ENCODE assay signal across 23 mouse cellular contexts in the genomic region with DNA sequence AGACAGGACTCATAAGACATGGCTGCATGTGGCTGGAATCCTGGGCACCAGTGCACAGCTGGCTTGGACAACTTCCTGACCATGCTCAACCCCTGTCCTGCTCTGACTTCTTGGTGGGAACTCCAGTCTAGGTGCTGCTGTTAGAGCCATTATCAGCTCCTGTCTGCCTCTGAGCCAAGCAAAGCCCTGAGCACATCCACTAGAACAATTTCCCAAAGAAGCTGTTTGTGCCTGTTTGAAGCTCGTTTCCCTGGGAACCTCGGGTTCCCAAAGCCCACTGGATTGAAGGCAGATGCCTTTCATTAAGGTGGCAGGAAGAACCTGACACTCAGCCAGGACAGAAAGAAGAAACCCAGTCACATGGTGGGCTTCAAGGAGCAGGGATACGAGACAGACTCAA. TPM values are rescaled to one million over a fixed set of nuclear protein-coding genes. Genes with fewer than 3 reads are reported as not detected.
A peak's percentile ranks its signal among the peaks of the same experiment; 100 is the strongest.
DNase-seq lines count a peak whose midpoint lies in the region; ATAC-seq lines count a peak whose summit lies in the region.
"Had no signal": no experiment of that assay in that cellular context is flagged by ENCODE, and none has a peak within 500 bp of the region (broad histone marks: within the 10 kb centered on the region; RNA-seq: fewer than 3 reads in every experiment).

TSS of gene Ptx4 (plus strand) at position 355 of the 400 bp plus-strand sequence.

- 0 out of 2 replicates have a peak within 1 kb of the TSS, but pooled peaks have one; percentile 39 for H3K9ac ChIP-seq in heart, embryonic 11.5 days (ENCODE audit: low read depth, low read length)
- no peak within 1 kb of the TSS for H3K9ac ChIP-seq in heart, embryonic 12.5 days
- H3K9ac ChIP-seq in midbrain, embryonic 11.5 days (ENCODE audit: low read length), result no peak within 1 kb of the TSS
- H3K9ac ChIP-seq: forebrain, embryonic 15.5 days; hindbrain, embryonic 15.5 days had no signal

- 39% methylated on average over 3 of the region's 3 CpGs for WGBS in heart, embryonic 11.5 days (ENCODE audit: insufficient replicate concordance)
- 29% methylated on average over 3 of the region's 3 CpGs for WGBS in heart, embryonic 12.5 days
- WGBS in midbrain, embryonic 11.5 days, result 48% methylated on average over 3 of the region's 3 CpGs
- 53% methylated on average over 3 of the region's 3 CpGs for WGBS in midbrain, embryonic 10.5 days

- H3K4me2 ChIP-seq in heart, embryonic 11.5 days, result no peak within 1 kb of the TSS
- no peak within 1 kb of the TSS for H3K4me2 ChIP-seq in heart, embryonic 12.5 days
- no peak within 1 kb of the TSS for H3K4me2 ChIP-seq in midbrain, embryonic 11.5 days
- H3K4me2 ChIP-seq: forebrain, embryonic 15.5 days; hindbrain, embryonic 15.5 days had no signal

- no peak within 1 kb of the TSS for H3K27ac ChIP-seq in heart, embryonic 11.5 days (ENCODE audit: low read depth, low read length)
- no peak within 1 kb of the TSS for H3K27ac ChIP-seq in heart, embryonic 12.5 days (ENCODE audit: poor library complexity, severe bottlenecking)
- no peak within 1 kb of the TSS for H3K27ac ChIP-seq in midbrain, embryonic 11.5 days (ENCODE audit: low read depth, low read length)
- no peak within 1 kb of the TSS for H3K27ac ChIP-seq in midbrain, embryonic 10.5 days (replicated peaks)
- H3K27ac ChIP-seq: forebrain, embryonic 15.5 days; heart, adult 2 months; hindbrain, embryonic 15.5 days had no signal

- 0 out of 2 replicates have a peak, but pooled peaks cover 4% of the 10 kb centered on the region for H3K4me1 ChIP-seq in heart, embryonic 11.5 days (ENCODE audit: control insufficient read depth, insufficient read depth, low read length)
- peaks cover 5% of the 10 kb centered on the region; the same call in 1 of the 2 replicates for H3K4me1 ChIP-seq in heart, embryonic 12.5 days (replicated peaks)
- H3K4me1 ChIP-seq in midbrain, embryonic 11.5 days (ENCODE audit: control insufficient read depth, insufficient read depth, low read length), result peaks cover 3% of the 10 kb centered on the region; the same call in 1 of the 2 replicates
- H3K4me1 ChIP-seq in midbrain, embryonic 10.5 days, result peaks cover 8% of the 10 kb centered on the region

- no peaks in the 10 kb centered on the region for H3K27me3 ChIP-seq in heart, embryonic 11.5 days (ENCODE audit: control insufficient read depth, insufficient read depth, low read length)
- peaks cover 15% of the 10 kb centered on the region; the same call in 1 of the 2 replicates for H3K27me3 ChIP-seq in heart, embryonic 12.5 days (replicated peaks)
- no peaks in the 10 kb centered on the region for H3K27me3 ChIP-seq in midbrain, embryonic 11.5 days (ENCODE audit: control insufficient read depth, insufficient read depth, low read length)
- H3K27me3 ChIP-seq in midbrain, embryonic 10.5 days (ENCODE audit: low read depth, poor library complexity, severe bottlenecking), result peaks cover 3% of the 10 kb centered on the region; the same call in 1 of the 2 replicates
- H3K27me3 ChIP-seq: forebrain, embryonic 15.5 days; hindbrain, embryonic 15.5 days had no signal

- DNase-seq in embryo, embryonic 10.5 days (ENCODE audit: low spot score), result peak; percentile 18
- DNase-seq in embryo, embryonic 9.5 days (ENCODE audit: extremely low spot score), result no peak
- peak; percentile 76 for DNase-seq in midbrain, embryonic 11.5 days (ENCODE audit: low spot score, missing footprints)
- DNase-seq in midbrain, embryonic 10.5 days (ENCODE audit: low spot score), result no peak
- DNase-seq in spleen, postnatal 10 days (ENCODE audit: low spot score in 2 of 2), result no peak
- DNase-seq in cerebellum, postnatal 36 days, result no peak
- DNase-seq: adrenal gland, postnatal 10 days; cerebellum, adult 9-10 months; kidney, adult 11 months; lung, adult 2 months; right cerebral cortex, postnatal 4 days; thymus, postnatal 14 days had no signal

- H3K9me3 ChIP-seq in heart, embryonic 11.5 days (replicated peaks; ENCODE audit: control insufficient read depth, low read length), result no peaks in the 10 kb centered on the region
- H3K9me3 ChIP-seq in heart, embryonic 12.5 days (replicated peaks), result no peaks in the 10 kb centered on the region
- no peaks in the 10 kb centered on the region for H3K9me3 ChIP-seq in midbrain, embryonic 11.5 days (ENCODE audit: control insufficient read depth, low read length)
- no peaks in the 10 kb centered on the region for H3K9me3 ChIP-seq in midbrain, embryonic 10.5 days (replicated peaks)
- H3K9me3 ChIP-seq: forebrain, embryonic 15.5 days; hindbrain, embryonic 15.5 days; megakaryocyte, embryonic 14.5 days had no signal

- ATAC-seq in heart, embryonic 11.5 days (replicated peaks; ENCODE audit: insufficient number of reproducible peaks, low FRiP score, low TSS enrichment), result no peak
- ATAC-seq in heart, embryonic 12.5 days (ENCODE audit: insufficient number of reproducible peaks, low FRiP score), result no peak
- no peak for ATAC-seq in midbrain, embryonic 11.5 days (ENCODE audit: low FRiP score)
- ATAC-seq: forebrain, embryonic 15.5 days; Patski had no signal

- no peaks in the 10 kb centered on the region for H3K36me3 ChIP-seq in heart, embryonic 11.5 days (ENCODE audit: control insufficient read depth, insufficient read depth, low read length)
- no peaks in the 10 kb centered on the region for H3K36me3 ChIP-seq in heart, embryonic 12.5 days
- H3K36me3 ChIP-seq in midbrain, embryonic 11.5 days (ENCODE audit: control insufficient read depth, insufficient read depth, low read length), result no peaks in the 10 kb centered on the region
- no peaks in the 10 kb centered on the region for H3K36me3 ChIP-seq in midbrain, embryonic 10.5 days
- H3K36me3 ChIP-seq: forebrain, embryonic 15.5 days; hindbrain, embryonic 15.5 days had no signal

- H3K4me3 ChIP-seq in heart, embryonic 11.5 days (ENCODE audit: low read depth, low read length), result no peak within 1 kb of the TSS
- no peak within 1 kb of the TSS for H3K4me3 ChIP-seq in heart, embryonic 12.5 days
- no peak within 1 kb of the TSS for H3K4me3 ChIP-seq in midbrain, embryonic 11.5 days (ENCODE audit: low read depth, low read length)
- no peak within 1 kb of the TSS for H3K4me3 ChIP-seq in midbrain, embryonic 10.5 days
- H3K4me3 ChIP-seq: erythroblast, embryonic 14.5 days; forebrain, embryonic 15.5 days; heart, adult 2 months; hindbrain, embryonic 15.5 days; megakaryocyte, embryonic 14.5 days had no signal

RNA-seq across cellular contexts. Expression of gene Ptx4, which starts in this region (rescaled TPM):
- polyA plus RNA-seq in heart, embryonic 11.5 days (2014; fragmentation: Nextera tagmentation; extraction: Ambion mirVana), result 0.10 TPM in 1 of 2 replicates, not detected in the other
- 0.27 TPM in 1 of 2 replicates, not detected in the other for polyA plus RNA-seq in heart, embryonic 12.5 days (2016; fragmentation: Nextera tagmentation; extraction: Ambion mirVana)
- polyA plus RNA-seq in midbrain, embryonic 11.5 days (2014; fragmentation: Nextera tagmentation; extraction: Ambion mirVana), result not detected in 2 replicates
- polyA plus RNA-seq in midbrain, embryonic 10.5 days (2016; fragmentation: Nextera tagmentation; extraction: Ambion mirVana), result not detected in 2 replicates
- polyA plus RNA-seq: erythroblast, embryonic 14.5 days; forebrain, embryonic 15.5 days; hindbrain, embryonic 15.5 days; kidney, embryonic 16.5 days; liver, adult 2 months; lung, adult 2 months; neural tube, embryonic 11.5 days had no signal

Comparison
In these comparisons a context has a peak if more than half of its experiments do, and no peak if none do; other contexts are left out.
1. Peak in DNase-seq in midbrain, embryonic 11.5 days; RNA of the gene not detected or under 1 TPM.